Mouse (Mus musculus): ENCODE measurements at regions not wholly inside any gene's neighbourhood (a gene's known extent, or its start where the extent isn't known, plus 50 kb on each side); places are given as distances from the start of the nearest gene placed in this dataset.

- WGBS = 37% methylated on average over 7 of the region's 7 CpGs
- H3K27ac ChIP-seq (replicated peaks) = peak overlapping the region; percentile 83
- DNase-seq (ENCODE audit: low spot score) = peak; percentile 67
Observed at GRCm38 (mm10) chr17:16004871-16005575, 174.2 kb upstream of the Rgmb start.

GRCm38 (mm10) chr17:16004002-16004401 is 173.2 kb upstream of the Rgmb start:
- WGBS = 77% methylated on average over 4 of the region's 4 CpGs
- H3K27ac ChIP-seq (replicated peaks) = peak overlapping the region; percentile 83; the same call in 1 of the 2 replicates

More at GRCm38 (mm10) chr17:16004871-16005575, 174.2 kb upstream of the Rgmb start:
- no peak overlapping the region for H3K4me3 ChIP-seq
- no peaks in the 10 kb centered on the region for H3K9me3 ChIP-seq (replicated peaks)
- H3K4me1 ChIP-seq = peaks cover 20% of the 10 kb centered on the region
- no peaks in the 10 kb centered on the region for H3K36me3 ChIP-seq
- H3K27me3 ChIP-seq (ENCODE audit: low read depth, poor library complexity, severe bottlenecking) = no peaks in the 10 kb centered on the region

GRCm38 (mm10) chr17:15998771-15999170 is 167.9 kb upstream of the Rgmb start:
- Histone ChIP-seq H3K36me3 (0 out of 2 replicates have a peak, but pooled peaks cover 3% of the 10 kb centered on the region), H3K27ac (replicated peaks) (no peak overlapping the region), H3K27me3 (ENCODE audit: low read depth, poor library complexity, severe bottlenecking) (no peaks in the 10 kb centered on the region), H3K4me3 (no peak overlapping the region), H3K9me3 (replicated peaks) (peaks cover 8% of the 10 kb centered on the region), H3K4me1 (peaks cover 21% of the 10 kb centered on the region)
- WGBS = 96% methylated on average over 4 of the region's 4 CpGs
- DNase-seq (ENCODE audit: low spot score) = no peak

More at GRCm38 (mm10) chr17:16004002-16004401, 173.2 kb upstream of the Rgmb start:
- Histone ChIP-seq H3K4me3 (no peak overlapping the region), H3K27me3 (ENCODE audit: low read depth, poor library complexity, severe bottlenecking) (no peaks in the 10 kb centered on the region), H3K36me3 (no peaks in the 10 kb centered on the region), H3K9me3 (replicated peaks) (no peaks in the 10 kb centered on the region), H3K4me1 (peaks cover 20% of the 10 kb centered on the region)
- DNase-seq (ENCODE audit: low spot score) = no peak

GRCm38 (mm10) chr17:15997289-15997688 is 166.4 kb upstream of the Rgmb start:
- Histone ChIP-seq H3K27ac (replicated peaks) (no peak overlapping the region), H3K27me3 (ENCODE audit: low read depth, poor library complexity, severe bottlenecking) (no peaks in the 10 kb centered on the region), H3K4me1 (peaks cover 33% of the 10 kb centered on the region), H3K4me3 (no peak overlapping the region), H3K36me3 (0 out of 2 replicates have a peak, but pooled peaks cover 3% of the 10 kb centered on the region), H3K9me3 (replicated peaks) (peaks cover 8% of the 10 kb centered on the region)
- 44% methylated on average over 1 of the region's 1 CpGs for WGBS
- DNase-seq (ENCODE audit: low spot score) = no peak

DNA sequence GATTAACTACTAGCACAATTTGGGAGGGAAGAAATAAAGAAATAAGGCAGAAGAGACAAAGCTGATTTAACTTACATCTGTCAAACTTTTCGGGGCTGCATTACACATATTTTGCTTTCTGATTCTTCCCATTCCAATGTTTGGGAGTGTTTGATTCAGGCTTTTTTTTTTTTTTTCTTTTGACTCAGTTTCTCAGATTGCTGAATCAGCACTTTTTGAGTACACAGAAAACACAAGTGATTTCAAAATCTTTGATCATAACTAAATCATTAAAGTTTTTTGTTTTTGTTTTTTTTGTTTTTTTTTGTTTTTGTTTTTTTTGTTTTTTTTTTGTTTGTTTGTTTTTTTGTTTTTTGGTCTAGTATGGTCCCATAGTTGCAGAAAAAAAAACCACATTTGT is 164.7 kb upstream of the Rgmb start:
- 91% methylated on average over 1 of the region's 1 CpGs for WGBS
- DNase-seq (ENCODE audit: low spot score) = no peak
- Histone ChIP-seq H3K27ac (replicated peaks) (0 out of 2 replicates have a peak overlapping the region, but pooled peaks have one; percentile 79), H3K4me3 (no peak overlapping the region), H3K27me3 (ENCODE audit: low read depth, poor library complexity, severe bottlenecking) (no peaks in the 10 kb centered on the region), H3K9me3 (replicated peaks) (peaks cover 8% of the 10 kb centered on the region), H3K36me3 (0 out of 2 replicates have a peak, but pooled peaks cover 3% of the 10 kb centered on the region), H3K4me1 (peaks cover 51% of the 10 kb centered on the region)

GRCm38 (mm10) chr17:15993361-15994287 is 162.8 kb upstream of the Rgmb start:
- peak overlapping the region; percentile 79 for H3K27ac ChIP-seq (replicated peaks)
- H3K27me3 ChIP-seq (ENCODE audit: low read depth, poor library complexity, severe bottlenecking) = no peaks in the 10 kb centered on the region
- peak overlapping the region; percentile 4; the same call in 1 of the 2 replicates for H3K4me3 ChIP-seq
- H3K4me1 ChIP-seq = peaks cover 67% of the 10 kb centered on the region
- H3K36me3 ChIP-seq = 0 out of 2 replicates have a peak, but pooled peaks cover 1% of the 10 kb centered on the region
- DNase-seq (ENCODE audit: low spot score) = peak; percentile 55
- 21% methylated on average over 7 of the region's 7 CpGs for WGBS
- H3K9me3 ChIP-seq (replicated peaks) = peaks cover 5% of the 10 kb centered on the region

DNA sequence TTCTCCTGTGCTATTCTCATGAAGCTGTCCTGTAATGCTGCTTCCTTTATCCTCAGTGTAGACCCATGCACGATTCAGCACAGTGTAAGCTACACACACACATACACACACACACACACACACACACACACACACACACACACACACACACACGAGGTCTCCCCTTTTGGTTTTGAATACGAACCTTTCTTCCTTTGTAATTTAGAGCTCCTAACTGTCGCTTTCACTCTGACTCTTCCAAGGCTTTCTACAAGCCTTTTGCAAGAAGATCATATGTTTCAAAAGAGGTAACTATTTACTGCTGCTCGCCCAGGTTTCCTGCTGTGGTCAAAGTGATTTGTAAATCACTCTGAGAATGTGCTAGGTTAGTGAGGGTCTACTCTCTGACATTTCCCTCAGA is 161.1 kb upstream of the Rgmb start:
- WGBS = 63% methylated on average over 5 of the region's 5 CpGs
- DNase-seq (ENCODE audit: low spot score) = no peak
- no peak overlapping the region; the same call in 1 of the 2 replicates for H3K27ac ChIP-seq (replicated peaks)

DNA sequence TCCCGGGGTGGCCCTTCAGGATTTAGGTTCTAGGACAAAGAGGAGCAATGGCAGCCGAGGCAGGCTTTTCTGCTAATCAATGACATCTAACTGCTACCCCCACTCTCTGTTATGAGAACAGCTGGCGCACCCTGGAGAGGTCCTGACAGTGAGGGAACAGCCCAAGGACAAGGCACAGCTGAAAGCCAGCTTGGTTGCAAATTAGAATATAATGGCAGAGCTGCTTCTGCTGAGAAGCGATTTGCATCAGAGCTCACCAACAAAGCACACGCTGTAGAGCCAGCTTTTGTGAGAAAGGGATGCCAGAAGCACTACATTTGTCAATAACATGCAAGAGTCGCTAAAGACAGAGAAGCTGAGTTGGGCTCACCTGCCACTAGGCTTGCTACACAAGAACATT is 159.5 kb upstream of the Rgmb start:
- peak; percentile 66 for DNase-seq (ENCODE audit: low spot score)
- peak overlapping the region; percentile 82 for H3K27ac ChIP-seq (replicated peaks)
- no peaks in the 10 kb centered on the region for H3K36me3 ChIP-seq
- H3K9me3 ChIP-seq (replicated peaks) = no peaks in the 10 kb centered on the region
- peak overlapping the region; percentile 11; the same call in 1 of the 2 replicates for H3K4me3 ChIP-seq
- H3K27me3 ChIP-seq (ENCODE audit: low read depth, poor library complexity, severe bottlenecking) = no peaks in the 10 kb centered on the region
- peaks cover 60% of the 10 kb centered on the region for H3K4me1 ChIP-seq
- WGBS = 6% methylated on average over 6 of the region's 6 CpGs

More for the DNA sequence above, 161.1 kb upstream of the Rgmb start:
- H3K36me3 ChIP-seq = no peaks in the 10 kb centered on the region
- peaks cover 63% of the 10 kb centered on the region for H3K4me1 ChIP-seq
- no peaks in the 10 kb centered on the region for H3K27me3 ChIP-seq (ENCODE audit: low read depth, poor library complexity, severe bottlenecking)
- no peaks in the 10 kb centered on the region for H3K9me3 ChIP-seq (replicated peaks)
- no peak overlapping the region for H3K4me3 ChIP-seq

DNA sequence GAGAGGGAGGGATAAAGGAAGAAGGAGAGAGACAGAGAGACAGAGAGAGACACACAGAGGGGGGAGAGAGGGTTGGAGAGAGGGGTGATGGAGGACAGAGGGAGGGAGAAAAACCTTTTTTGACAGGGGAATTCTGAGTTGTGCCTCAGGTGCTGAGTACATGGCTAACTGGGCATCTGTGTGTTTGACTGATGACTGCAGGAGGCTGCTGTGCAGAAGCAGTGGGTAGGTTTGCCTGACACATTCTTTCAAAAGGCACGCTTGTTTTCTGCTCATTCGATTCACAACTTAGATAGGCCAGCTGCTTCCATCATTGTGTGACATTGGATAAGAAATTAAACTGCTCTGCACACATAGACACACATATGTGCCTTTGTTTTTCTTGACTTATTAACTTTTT is 150.7 kb upstream of the Rgmb start:
- Histone ChIP-seq H3K9me3 (replicated peaks) (no peaks in the 10 kb centered on the region), H3K27ac (replicated peaks) (no peak overlapping the region), H3K27me3 (ENCODE audit: low read depth, poor library complexity, severe bottlenecking) (no peaks in the 10 kb centered on the region), H3K4me1 (peaks cover 9% of the 10 kb centered on the region), H3K36me3 (no peaks in the 10 kb centered on the region), H3K4me3 (no peak overlapping the region)
- DNase-seq (ENCODE audit: low spot score) = no peak
- WGBS = 74% methylated on average over 2 of the region's 2 CpGs

DNA sequence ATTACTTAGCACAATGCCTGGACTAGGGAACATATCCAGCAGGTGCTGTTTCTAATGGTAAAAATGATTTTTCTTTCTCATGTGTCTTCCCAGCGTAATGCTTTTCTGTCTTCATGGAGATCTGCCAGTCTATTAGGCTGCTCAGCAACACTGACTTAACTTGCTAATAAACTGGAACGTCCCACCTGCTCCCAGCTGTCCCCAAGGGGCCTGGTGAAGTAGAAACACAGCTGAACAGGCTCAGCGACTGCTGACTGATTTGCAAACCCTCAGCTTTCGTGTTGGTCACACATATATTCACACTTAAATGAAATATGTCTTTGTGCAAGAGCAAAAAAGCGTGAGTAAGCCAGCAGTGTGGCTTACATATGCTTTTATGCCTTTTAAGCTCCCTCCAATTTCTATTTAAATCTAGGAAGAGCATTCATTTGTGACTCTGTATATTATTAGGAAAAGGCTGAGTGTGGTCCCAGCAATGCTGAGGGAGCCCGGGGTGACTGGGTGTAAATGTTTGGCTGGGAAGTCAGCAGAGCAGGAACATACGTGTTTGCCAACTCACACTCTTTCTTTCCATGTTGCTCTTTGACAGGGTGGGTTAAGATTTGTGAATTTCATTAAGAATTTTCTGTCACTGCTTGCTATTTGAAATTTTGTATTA is 146.7 kb upstream of the Rgmb start:
- Histone ChIP-seq H3K4me1 (peaks cover 19% of the 10 kb centered on the region), H3K4me3 (no peak overlapping the region), H3K9me3 (replicated peaks) (no peaks in the 10 kb centered on the region), H3K36me3 (no peaks in the 10 kb centered on the region), H3K27ac (replicated peaks) (peak overlapping the region; percentile 59), H3K27me3 (ENCODE audit: low read depth, poor library complexity, severe bottlenecking) (no peaks in the 10 kb centered on the region)
- peak; percentile 48 for DNase-seq (ENCODE audit: low spot score)
- WGBS = 53% methylated on average over 7 of the region's 7 CpGs

DNA sequence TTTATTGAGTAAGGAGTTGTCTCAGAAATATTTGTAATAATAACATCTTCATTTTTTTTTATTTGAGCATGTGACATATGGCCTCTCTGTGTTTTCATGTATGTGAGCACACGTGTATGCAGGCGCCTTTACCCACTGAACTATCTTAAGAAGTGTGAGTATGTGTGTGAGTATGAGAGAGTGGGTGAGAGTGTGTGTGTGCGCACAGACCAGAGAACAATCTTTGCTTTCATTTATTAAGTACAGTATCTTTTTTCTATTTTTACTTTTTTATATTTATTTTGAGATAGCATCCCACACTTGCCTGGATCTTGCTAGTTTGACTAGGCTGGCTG is 140.5 kb upstream of the Rgmb start:
- no peak overlapping the region for H3K4me3 ChIP-seq
- 98% methylated on average over 3 of the region's 3 CpGs for WGBS
- H3K36me3 ChIP-seq = no peaks in the 10 kb centered on the region
- no peaks in the 10 kb centered on the region for H3K27me3 ChIP-seq (ENCODE audit: low read depth, poor library complexity, severe bottlenecking)
- no peak for DNase-seq (ENCODE audit: low spot score)
- no peaks in the 10 kb centered on the region for H3K9me3 ChIP-seq (replicated peaks)
- H3K27ac ChIP-seq (replicated peaks) = no peak overlapping the region
- peaks cover 10% of the 10 kb centered on the region for H3K4me1 ChIP-seq

DNA sequence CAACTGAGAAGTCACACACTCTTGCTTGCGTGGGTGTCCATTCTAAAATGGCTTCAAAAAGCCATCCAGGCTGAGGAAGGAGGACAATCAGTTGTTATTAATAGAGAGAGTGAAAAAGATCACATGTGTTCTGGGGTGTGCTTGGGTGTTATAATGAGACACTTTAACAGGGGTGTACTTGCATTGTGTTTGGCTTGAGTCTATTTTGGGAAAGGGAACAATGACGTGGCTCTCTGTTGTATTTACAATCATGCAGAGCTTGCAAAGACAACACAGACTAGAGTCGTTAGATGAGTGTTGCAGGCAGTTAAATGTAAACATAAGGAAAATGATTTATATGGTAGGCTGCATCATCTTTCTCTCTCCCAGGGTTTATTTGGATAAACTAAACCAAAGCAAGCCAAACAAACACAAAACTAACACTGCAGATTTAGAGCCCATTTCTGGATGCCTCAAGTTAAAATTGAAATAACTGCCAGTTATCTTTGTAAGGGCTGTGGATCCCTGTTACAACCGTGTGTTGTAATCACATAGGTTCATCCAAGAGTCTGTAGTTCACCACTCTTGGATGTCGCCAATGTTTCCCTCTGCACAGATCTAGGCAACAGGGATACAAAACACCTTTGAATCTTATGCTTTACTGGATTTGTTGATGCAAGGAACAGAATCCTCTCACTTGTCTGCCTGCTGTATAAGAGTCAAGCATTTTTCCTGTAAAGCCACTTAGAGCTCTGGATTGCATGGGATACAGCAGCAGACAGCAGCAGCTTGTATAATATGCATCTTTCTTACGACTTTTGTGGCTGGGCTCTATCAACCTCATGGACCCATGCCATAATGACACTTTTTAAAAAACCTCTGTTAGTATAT is 139.9 kb upstream of the Rgmb start:
- H3K27ac ChIP-seq (replicated peaks) = no peak overlapping the region
- H3K4me1 ChIP-seq = peaks cover 10% of the 10 kb centered on the region
- no peaks in the 10 kb centered on the region for H3K27me3 ChIP-seq (ENCODE audit: low read depth, poor library complexity, severe bottlenecking)
- DNase-seq (ENCODE audit: low spot score) = no peak
- WGBS = 82% methylated on average over 6 of the region's 6 CpGs
- no peaks in the 10 kb centered on the region for H3K9me3 ChIP-seq (replicated peaks)
- no peaks in the 10 kb centered on the region for H3K36me3 ChIP-seq
- no peak overlapping the region for H3K4me3 ChIP-seq

Measured in midbrain, embryonic 10.5 days (tissue).